Mouse (Mus musculus) lung, adult 18-20 months (tissue): Measurements from ENCODE around the gene Wnk4.
A peak's percentile ranks its signal among the peaks of the same experiment; 100 is the strongest.

Experiments used
- DNase-seq, 2 experiments: peaks; one replicate each; pipeline ENCODE4 v3.0.0; 2022; ENCODE audit warnings: mixed read lengths in 2 of 2

Wnk4 gene

DNA sequence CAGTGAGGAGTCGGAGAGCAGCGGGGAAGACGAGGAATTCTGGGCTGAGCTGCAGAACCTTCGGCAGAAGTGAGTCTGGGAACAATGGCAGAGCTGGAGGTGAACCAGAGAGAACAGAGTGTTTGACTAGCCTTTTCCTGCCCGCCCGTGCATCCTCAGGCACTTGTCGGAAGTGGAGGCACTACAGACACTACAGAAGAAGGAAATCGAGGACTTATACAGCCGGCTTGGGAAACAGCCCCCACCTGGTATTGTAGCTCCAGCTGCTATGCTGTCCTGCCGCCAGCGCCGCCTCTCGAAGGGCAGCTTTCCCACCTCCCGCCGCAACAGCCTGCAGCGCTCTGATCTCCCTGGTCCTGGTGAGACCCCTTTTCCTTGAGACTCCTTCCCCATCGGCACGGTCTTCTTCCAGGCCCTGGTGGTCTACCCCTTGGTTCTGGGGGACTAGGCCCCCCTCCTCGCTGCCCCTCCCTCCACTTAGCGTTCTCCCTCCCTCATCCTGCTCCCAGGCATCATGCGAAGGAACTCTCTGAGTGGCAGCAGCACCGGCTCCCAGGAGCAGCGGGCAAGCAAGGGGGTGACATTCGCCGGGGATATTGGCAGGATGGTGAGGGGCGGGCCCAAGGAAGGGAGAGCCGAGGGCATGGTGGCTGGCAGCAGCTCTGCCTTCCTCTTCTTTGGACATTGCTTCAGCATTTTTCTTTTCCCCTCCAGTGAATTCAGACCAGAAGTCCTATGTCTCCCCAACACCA is 16.1 kb downstream of the Wnk4 start:
- DNase-seq: no peak

DNA sequence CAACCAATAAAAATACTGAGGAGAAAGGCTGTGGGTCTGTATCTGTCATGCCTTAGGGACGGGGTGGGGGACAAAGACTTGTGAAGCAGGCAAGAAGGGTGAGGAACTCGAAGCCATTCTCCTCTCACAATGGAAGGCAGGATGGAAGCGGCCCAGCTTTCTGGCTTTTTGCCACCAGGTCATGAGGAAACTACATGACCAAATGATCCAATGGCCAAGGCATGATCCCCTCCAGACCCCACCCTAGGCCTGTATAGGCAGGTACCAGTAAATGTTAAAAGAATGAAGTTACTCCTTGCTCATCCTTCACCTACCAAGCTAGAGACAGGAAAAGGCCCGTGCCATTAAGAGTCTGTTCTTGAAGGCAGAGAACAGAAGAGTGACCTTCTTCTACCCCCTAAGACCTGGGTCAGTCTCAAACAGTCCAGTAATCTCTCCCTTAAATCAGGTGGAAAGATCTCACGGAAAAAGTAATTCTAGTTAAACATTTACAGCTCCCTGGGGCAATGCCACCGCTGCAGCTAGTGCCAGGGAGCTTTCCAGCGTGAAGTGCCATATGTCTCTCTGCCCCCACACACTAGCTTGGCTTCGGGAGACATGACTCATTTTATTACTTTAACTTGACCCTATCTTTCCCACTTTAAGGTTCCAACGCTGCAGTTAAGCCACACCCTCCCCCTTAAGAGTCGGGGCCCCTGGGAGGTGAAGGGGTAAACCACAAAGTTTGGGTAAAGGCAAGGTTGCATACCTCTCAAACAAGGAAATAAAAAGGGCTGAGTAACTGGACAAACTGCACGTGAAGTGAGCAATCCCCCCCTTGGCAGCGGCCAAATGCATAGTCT is 17.2 kb downstream of the Wnk4 start:
- DNase-seq: peak; percentile 69 to 78

DNA sequence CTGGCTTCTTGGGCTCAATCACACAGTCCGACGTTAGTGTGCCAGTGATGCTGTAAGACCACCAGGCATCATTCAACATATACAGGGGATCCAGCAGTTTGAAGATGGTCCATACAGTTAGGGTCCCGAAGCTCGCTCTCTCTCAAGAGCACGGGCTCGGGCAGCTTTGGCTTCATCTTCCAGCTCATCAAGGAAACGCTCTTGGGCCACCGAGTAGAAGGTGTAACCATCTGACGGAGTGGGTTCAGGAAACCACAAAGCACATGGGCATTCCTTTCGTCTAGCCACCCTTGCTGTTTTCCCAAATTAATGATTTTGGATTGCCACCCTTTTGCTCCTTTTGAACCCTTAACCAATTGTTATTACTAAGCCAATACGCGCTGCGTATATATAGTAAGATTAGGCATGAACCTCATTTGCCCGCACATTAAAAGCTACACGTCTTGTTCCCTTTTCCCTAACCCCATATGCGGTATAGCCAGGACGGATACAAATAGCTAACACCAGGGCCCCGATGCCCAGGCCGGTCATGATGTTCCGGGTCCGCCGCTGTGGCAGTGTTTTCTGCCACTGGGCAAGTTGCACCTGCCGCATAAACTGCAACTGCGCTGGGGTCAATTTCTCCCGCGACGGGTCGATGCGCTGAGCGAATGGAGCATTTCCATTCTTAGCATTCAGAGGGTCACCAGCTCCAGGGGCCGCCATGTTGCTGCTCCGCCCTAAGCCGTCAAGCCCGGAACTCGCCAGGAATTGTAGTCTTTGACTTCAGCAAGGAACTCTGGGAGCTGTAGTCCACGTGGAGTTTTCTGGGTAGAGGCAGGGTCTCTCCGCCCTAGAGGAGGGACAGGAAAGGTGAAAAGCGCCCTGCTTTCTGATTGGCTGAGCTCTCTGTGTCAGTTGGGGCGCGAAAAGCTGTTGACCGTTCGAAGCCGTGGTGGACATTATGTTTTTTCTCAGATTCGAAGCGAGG is 18.1 kb downstream of the Wnk4 start, which contains the start of the genes Cntd1 and Coa3:
Gene Cntd1, plus strand, starts transcription at position 790 of the 970 bp plus-strand sequence.
Gene Coa3, minus strand, starts transcription at position 892 of the 970 bp plus-strand sequence.
- peak; percentile 89 to 93 for DNase-seq

DNA sequence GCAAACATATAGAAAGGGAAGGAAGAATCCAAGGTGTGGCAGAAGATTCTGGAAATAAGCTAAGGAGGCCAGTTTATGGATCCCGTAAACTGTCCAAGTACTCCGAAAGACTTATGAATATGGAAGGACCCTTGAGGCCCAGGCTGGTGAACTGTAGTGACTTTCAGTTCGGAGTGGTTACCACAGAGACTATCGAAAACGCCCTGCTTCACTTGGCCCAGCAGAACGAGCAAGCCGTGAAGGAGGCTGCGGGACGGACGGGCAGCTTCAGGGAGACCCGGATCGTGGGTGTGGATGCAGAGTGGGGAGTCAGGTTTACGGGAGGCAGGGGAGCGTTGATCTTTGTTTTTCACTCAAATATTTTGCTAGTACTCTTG is 18.8 kb downstream of the Wnk4 start:
- DNase-seq: peak in 1 of 2 experiments; percentile 20

GRCm38 (mm10) chr11:101280837-101281236 is 20.5 kb downstream of the Wnk4 start:
- no peak for DNase-seq

- DNase-seq: no peak
Measured at GRCm38 (mm10) chr11:101282896-101283295, 22.5 kb downstream of the Wnk4 start.

- no peak for DNase-seq
Measured at GRCm38 (mm10) chr11:101283805-101284204, 23.4 kb downstream of the Wnk4 start.

- peak; percentile 78 to 82 for DNase-seq
Measured at GRCm38 (mm10) chr11:101287306-101287705, 26.9 kb downstream of the Wnk4 start.

- DNase-seq: no peak
Measured at GRCm38 (mm10) chr11:101291231-101291630, 30.9 kb downstream of the Wnk4 start.

- DNase-seq: no peak
Measured at GRCm38 (mm10) chr11:101295191-101295590, 34.8 kb downstream of the Wnk4 start.

- DNase-seq: no peak
Measured at GRCm38 (mm10) chr11:101300881-101301280, 40.5 kb downstream of the Wnk4 start.

GRCm38 (mm10) chr11:101301299-101302003 is 41.1 kb downstream of the Wnk4 start:
- DNase-seq: no peak

GRCm38 (mm10) chr11:101302004-101302798 is 41.8 kb downstream of the Wnk4 start, which contains the start of gene Becn1:
Gene Becn1 (minus strand): TSS chr11:101302286.
- peak; percentile 94 to 97 for DNase-seq

GRCm38 (mm10) chr11:101307744-101308143 is 47.4 kb downstream of the Wnk4 start:
- DNase-seq: no peak

GRCm38 (mm10) chr11:101311083-101311482 is 50.7 kb downstream of the Wnk4 start:
- no peak for DNase-seq

DNA sequence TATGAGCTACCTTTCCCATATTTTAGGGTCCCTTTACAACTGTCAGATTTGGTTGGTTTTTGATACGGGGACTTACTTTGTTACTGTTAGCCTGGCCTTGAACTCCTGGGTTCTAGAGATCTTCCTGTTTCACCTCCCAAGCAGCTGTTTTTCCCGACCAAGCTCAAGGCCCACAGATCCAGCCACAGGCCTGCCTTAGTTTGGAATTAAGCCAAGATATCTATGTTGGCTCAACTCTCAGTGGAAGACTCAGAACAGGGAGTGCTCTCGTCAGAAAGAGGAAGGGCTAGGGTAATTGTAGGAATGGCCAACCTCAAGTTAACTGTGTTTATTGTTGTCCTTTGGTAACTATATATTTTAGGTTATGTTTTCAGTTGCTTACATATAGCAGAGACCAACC is 51.8 kb downstream of the Wnk4 start:
- DNase-seq: no peak

DNA sequence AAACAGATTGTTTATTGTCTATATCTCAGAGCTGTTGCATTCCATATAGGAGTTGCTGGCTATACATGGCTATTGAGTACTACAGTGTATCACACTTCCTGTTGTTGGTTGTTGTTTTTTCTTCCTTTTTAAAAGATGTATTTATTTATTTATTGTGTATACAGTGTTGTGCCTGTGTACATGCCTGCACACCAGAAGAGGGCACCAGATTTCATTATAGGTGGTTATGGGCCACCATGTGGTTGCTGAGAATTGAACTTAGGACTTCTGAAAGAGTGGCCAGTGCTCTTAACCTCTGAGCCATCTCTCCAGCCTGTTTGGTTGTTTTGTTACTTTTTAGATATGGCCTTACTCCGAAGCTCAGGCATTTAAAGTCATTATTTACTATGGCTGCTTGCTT is 54.2 kb downstream of the Wnk4 start:
- DNase-seq: no peak

DNA sequence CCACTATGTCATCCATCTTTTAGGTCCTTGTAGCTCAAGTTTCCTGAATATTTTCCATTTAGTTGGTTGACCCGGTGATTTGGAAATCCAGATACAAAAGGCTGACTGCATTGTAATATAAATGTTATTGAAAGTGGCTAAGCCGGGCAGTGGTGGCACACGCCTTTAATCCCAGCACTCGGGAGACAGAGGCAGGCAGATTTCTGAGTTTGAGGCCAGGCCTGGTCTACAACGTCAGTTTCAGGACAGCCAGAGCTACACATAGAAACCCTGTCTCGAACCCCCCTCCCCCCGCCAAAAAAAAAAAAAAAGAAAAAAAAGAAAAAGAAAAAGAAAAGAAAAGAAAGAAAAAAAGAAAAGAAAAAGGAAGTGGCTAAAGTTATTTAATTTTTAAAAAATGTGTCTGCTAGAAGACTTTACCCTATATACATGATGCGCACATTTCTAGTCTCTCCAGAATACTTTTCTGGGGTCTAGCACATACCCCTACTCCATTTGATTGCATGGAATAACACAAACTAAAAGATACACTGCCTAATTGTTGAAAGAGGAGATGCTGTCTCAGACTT is 54.8 kb downstream of the Wnk4 start:
- DNase-seq: no peak

GRCm38 (mm10) chr11:101315665-101316500 is 55.5 kb downstream of the Wnk4 start, which contains the start of gene Psme3:
Gene Psme3 (plus strand): TSS chr11:101316213.
- DNase-seq: peak; percentile 91 to 93

GRCm38 (mm10) chr11:101316501-101316917 is 56.1 kb downstream of the Wnk4 start:
- DNase-seq: peak; percentile 14 to 29
